Mouse (Mus musculus) lung, embryonic 14.5 days (tissue): ENCODE measurements around the gene Plpp2. TPM values are rescaled to one million over a fixed set of nuclear protein-coding genes. Genes with fewer than 3 reads are reported as not detected.

Experiments used
- ATAC-seq: fragments of 200-750 bp; cut with Nextera tagmentation; 2 replicates; pipeline ENCODE4 v1.8.0; 2017; ENCODE audit warnings: mild to moderate bottlenecking, moderate TSS enrichment, moderate library complexity; ENCODE audit not compliant: insufficient read depth
- DNase-seq: peaks from one replicate; pipeline ENCODE4 v3.0.0-alpha.2; 2015
- H3K27ac ChIP-seq: fragments of 300-500 bp; sonication (generic); 2 replicates; pipeline ENCODE4 v1.5.1; 2014; ENCODE audit warnings: low read depth, mild to moderate bottlenecking, moderate library complexity
- H3K27me3 ChIP-seq: fragments of 300-500 bp; sonication (generic); 2 replicates; pipeline ENCODE4 v1.6.1; 2014; ENCODE audit warnings: low read length, control low read depth; ENCODE audit not compliant: insufficient read depth
- H3K36me3 ChIP-seq: fragments of 300-500 bp; sonication (generic); 2 replicates; pipeline ENCODE4 v1.6.1; 2014; ENCODE audit warnings: control low read depth; ENCODE audit not compliant: insufficient read depth
- H3K4me1 ChIP-seq: fragments of 300-500 bp; sonication (generic); 2 replicates; pipeline ENCODE4 v1.6.1; 2014; ENCODE audit warnings: antibody characterized with exemption, control low read depth; ENCODE audit not compliant: insufficient read depth
- H3K4me2 ChIP-seq: fragments of 300-500 bp; sonication (generic); 2 replicates; pipeline ENCODE4 v1.6.1; 2014; ENCODE audit warnings: mild to moderate bottlenecking
- H3K4me3 ChIP-seq: fragments of 300-500 bp; sonication (generic); 2 replicates; pipeline ENCODE4 v1.5.1; 2014; ENCODE audit warnings: low read depth, low read length
- H3K9ac ChIP-seq: fragments of 300-500 bp; sonication (generic); 2 replicates; pipeline ENCODE4 v1.6.1; 2014
- H3K9me3 ChIP-seq: fragments of 300-500 bp; sonication (generic); 2 replicates; pipeline ENCODE4 v1.6.1; 2016; ENCODE audit warnings: low read depth, low read length, control low read depth
- CTCF ChIP-seq: IDR thresholded peaks from 2 replicates; pipeline ENCODE4 v1.5.1; 2016; ENCODE audit warnings: antibody characterized with exemption, low read depth
- WGBS: fragments of 180-500 bp; shearing (Covaris S2); extraction: QIAGEN DNeasy Blood & Tissue Kit; methylation state at CpG from one replicate; pipeline ENCODE4 v1.1.7; 2014; 5-methylcytosine and 5-hydroxymethylcytosine counted together
- microRNA-seq: library from miRNA; unstranded; fragments of <30 nt; microRNA quantifications from one replicate; pipeline ENCODE4, GENCODE M21; 2016; ENCODE audit warnings: borderline number of aligned reads
- polyA plus RNA-seq: library from polyadenylated mRNA; unstranded; fragments of >200 nt; fragmentation: Nextera tagmentation; extraction: Ambion mirVana; gene quantifications from 2 replicates; pipeline ENCODE4 v1.2.1, GENCODE M21; 2014

Plpp2 gene
- polyA plus RNA-seq, 1 experiment from 2014 or later = 34.9 TPM

DNA sequence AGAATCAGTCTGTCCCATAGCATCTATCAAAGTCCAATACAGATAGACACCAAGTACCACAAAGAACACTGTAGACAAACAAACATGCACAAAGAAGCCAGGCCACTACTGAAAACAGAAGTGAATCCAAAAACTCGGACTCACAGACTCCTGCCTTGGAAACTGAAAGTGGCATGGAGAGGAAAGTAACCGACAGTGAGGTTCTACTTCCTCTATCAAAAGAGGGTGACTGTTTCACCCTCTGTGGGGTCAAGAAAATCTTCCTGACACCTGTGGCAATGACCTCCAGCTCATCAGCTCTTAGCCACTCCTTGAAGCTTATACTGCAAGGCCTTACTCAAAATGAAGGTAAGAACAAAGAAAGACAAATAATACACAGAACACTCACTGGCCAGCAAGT is 26.9 kb downstream of the Plpp2 start:
- no peaks in the 10 kb centered on the region for H3K27me3 ChIP-seq
- no peak overlapping the region for H3K27ac ChIP-seq
- H3K4me1 ChIP-seq = no peaks in the 10 kb centered on the region
- no peaks in the 10 kb centered on the region for H3K36me3 ChIP-seq
- DNase-seq (no peak), ATAC-seq (no peak)
- no peak overlapping the region for H3K4me3 ChIP-seq
- no peak for TF ChIP-seq CTCF
- no peak overlapping the region for H3K9ac ChIP-seq
- WGBS = 68% methylated on average over 2 of the region's 2 CpGs
- H3K4me2 ChIP-seq = no peak overlapping the region
- no peaks in the 10 kb centered on the region for H3K9me3 ChIP-seq

DNA sequence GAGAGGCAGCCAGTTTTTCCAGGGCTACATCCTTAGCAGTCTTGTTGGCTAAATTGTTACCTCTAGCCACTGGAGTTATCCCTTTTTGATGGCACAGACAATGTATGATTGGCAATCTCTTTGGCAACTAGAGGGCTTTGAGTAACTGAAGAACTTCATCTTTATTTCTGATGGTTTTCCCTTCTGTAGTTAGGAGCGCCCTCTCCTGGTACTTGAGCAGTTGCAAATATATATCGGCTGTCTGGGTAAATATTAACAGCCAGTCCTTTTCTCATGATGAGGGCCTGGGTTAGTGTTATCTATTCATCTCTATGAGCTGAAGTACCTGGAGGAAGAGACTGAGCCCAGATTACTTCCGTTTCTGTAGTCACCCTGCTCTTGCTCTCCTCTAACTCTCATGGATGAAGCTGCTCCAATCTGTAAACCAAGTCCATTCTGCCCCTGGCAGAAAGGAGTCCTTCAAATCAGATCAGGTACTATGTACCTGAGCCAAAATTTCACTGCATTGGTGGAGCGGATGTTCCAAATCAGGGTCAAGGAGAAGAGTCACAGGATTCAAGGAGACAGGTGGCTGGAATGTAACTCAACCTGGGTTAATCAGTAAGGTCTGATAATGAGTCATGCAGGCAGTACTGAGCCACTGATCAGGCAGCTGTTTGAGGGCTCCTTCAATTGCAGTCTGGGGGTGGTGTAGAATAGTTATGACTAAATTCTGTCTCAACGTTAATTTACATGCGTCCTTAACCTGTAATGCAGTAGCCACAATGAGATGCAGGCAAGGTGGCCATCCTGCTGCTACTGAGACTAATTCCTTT is 30.6 kb downstream of the Plpp2 start:
- ATAC-seq (no peak), DNase-seq (peak; percentile 47)
- Histone ChIP-seq H3K9me3 (no peaks in the 10 kb centered on the region), H3K4me1 (no peaks in the 10 kb centered on the region), H3K27ac (no peak overlapping the region), H3K27me3 (no peaks in the 10 kb centered on the region), H3K4me3 (no peak overlapping the region), H3K4me2 (no peak overlapping the region), H3K9ac (no peak overlapping the region), H3K36me3 (no peaks in the 10 kb centered on the region)
- 56% methylated on average over 6 of the region's 6 CpGs for WGBS
- peak; percentile 44 for TF ChIP-seq CTCF

DNA sequence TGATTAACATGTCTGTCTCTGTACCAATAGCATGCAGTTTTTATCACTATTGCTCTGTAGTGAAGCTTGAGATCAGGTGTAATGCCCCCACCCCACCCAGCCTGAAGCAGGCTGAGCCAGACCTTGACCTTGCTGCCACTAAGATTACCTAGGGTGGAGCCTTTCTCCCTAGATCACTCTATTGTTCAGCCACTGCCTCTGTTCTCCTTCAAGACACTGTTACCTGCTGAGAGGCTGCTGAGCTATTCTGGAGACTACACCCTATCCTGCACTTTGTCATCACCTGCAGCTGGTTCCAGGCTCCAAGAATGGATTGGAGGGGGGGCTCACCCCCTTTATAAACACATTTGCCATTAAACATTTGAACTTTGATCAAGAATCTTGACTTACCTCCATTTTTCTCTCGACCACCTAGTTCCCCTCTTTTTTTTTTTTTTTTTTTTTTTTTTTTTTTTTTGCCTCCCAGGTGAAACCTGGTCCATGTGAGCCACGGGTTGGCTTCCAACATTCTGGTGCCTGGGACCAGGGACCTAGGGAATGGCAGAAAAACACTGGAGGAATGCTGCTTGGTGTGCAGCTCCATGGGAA is 36.8 kb downstream of the Plpp2 start:
- Histone ChIP-seq H3K4me2 (no peak overlapping the region), H3K36me3 (no peaks in the 10 kb centered on the region), H3K4me3 (no peak overlapping the region), H3K27me3 (no peaks in the 10 kb centered on the region), H3K9me3 (no peaks in the 10 kb centered on the region), H3K9ac (no peak overlapping the region), H3K4me1 (no peaks in the 10 kb centered on the region), H3K27ac (no peak overlapping the region)
- WGBS = 56% methylated on average over 2 of the region's 2 CpGs
- DNase-seq = no peak
- no peak for ATAC-seq
- no peak for TF ChIP-seq CTCF

DNA sequence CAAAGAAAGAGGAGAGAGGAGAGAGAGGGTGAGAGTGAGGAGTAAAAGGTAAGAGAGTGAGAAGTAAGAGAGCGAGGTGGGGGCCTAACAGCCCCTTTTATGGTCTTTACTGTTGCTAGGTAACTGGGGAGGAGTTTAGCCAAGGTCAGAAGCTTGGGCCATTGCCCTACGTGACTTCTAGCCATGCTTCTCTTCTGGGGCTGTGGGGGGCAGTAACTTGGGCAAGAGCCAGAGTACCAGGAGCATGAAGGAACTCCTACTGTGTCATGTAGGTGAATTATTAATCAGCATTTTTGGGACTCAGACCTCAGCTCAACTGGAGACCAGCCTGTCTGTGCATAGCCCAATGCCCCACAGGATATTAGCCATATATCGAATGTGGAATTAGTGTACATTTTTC is 37.7 kb downstream of the Plpp2 start:
- H3K27me3 ChIP-seq = no peaks in the 10 kb centered on the region
- no peak overlapping the region for H3K9ac ChIP-seq
- no peak for TF ChIP-seq CTCF
- 59% methylated on average over 3 of the region's 3 CpGs for WGBS
- ATAC-seq (no peak), DNase-seq (no peak)
- no peak overlapping the region for H3K4me3 ChIP-seq
- no peak overlapping the region for H3K4me2 ChIP-seq
- H3K36me3 ChIP-seq = no peaks in the 10 kb centered on the region
- no peak overlapping the region for H3K27ac ChIP-seq
- no peaks in the 10 kb centered on the region for H3K9me3 ChIP-seq
- no peaks in the 10 kb centered on the region for H3K4me1 ChIP-seq

Small RNA genes lying within 50 kb of the gene (microRNA-seq; reads per million reads assigned to microRNA genes)
- 0.95 reads per million for gene Mir6909

Other genes with a start within 250 kb of the Plpp2 start
- gene Vmn2r82, start 177.3 kb downstream of the Plpp2 start, polyA plus RNA-seq = not detected in 2 replicates
- not detected in 2 replicates for gene Vmn2r83, start 65.1 kb downstream of the Plpp2 start, polyA plus RNA-seq
- 49.6 and 55.3 TPM in 2 replicates for gene Mier2, start 21.4 kb upstream of the Plpp2 start, polyA plus RNA-seq
- gene Theg, start 53.5 kb upstream of the Plpp2 start, polyA plus RNA-seq = not detected in 2 replicates
- gene C2cd4c, start 80.2 kb upstream of the Plpp2 start, polyA plus RNA-seq = not detected in 2 replicates
- gene Shc2, start 104.1 kb upstream of the Plpp2 start, polyA plus RNA-seq = 5.8 and 7.1 TPM in 2 replicates
- gene Odf3l2, start 111.9 kb upstream of the Plpp2 start, polyA plus RNA-seq = not detected in 2 replicates
- gene Madcam1, start 130.8 kb upstream of the Plpp2 start, polyA plus RNA-seq = 0.93 and 1.2 TPM in 2 replicates
- 56.4 and 62.4 TPM in 2 replicates for gene Tpgs1, start 135.6 kb upstream of the Plpp2 start, polyA plus RNA-seq
- gene Cdc34, start 148.4 kb upstream of the Plpp2 start, polyA plus RNA-seq = 88.2 and 92.9 TPM in 2 replicates
- gene Gzmm, start 155.2 kb upstream of the Plpp2 start, polyA plus RNA-seq = 0.24 and 0.84 TPM in 2 replicates
- 842 and 871 TPM in 2 replicates for gene Bsg, start 170.7 kb upstream of the Plpp2 start, polyA plus RNA-seq
- 0.14 TPM in 1 of 2 replicates, not detected in the other for gene Hcn2, start 182.8 kb upstream of the Plpp2 start, polyA plus RNA-seq
- gene Polrmt, start 212.8 kb upstream of the Plpp2 start, polyA plus RNA-seq = 44.2 and 44.6 TPM in 2 replicates
- 0.30 and 0.41 TPM in 2 replicates for gene Fgf22, start 221.3 kb upstream of the Plpp2 start, polyA plus RNA-seq
- 107 and 123 TPM in 2 replicates for gene Rnf126, start 233.2 kb upstream of the Plpp2 start, polyA plus RNA-seq
- gene Fstl3, start 243.5 kb upstream of the Plpp2 start, polyA plus RNA-seq = 12.2 and 12.4 TPM in 2 replicates